Mouse (Mus musculus): ENCODE data around the gene Gm20481.
A peak's percentile ranks its signal among the peaks of the same experiment; 100 is the strongest.
"Not testable (repeated sequence)": the region's sequence is repeated elsewhere in the genome, so short reads cannot be mapped to it uniquely, and the experiment has no call there.

Gene Gm20481

GRCm38 (mm10) chr17:34951636-34952377, 17.9 kb upstream of the Gm20481 start:
- DNase-seq (ENCODE audit: low read depth, low spot score): no peak

GRCm38 (mm10) chr17:34952378-34953040, 17.2 kb upstream of the Gm20481 start:
- peak; percentile 79 for DNase-seq (ENCODE audit: low read depth, low spot score)

- DNase-seq (ENCODE audit: low read depth, low spot score): no peak
Measured at GRCm38 (mm10) chr17:34953258-34953657, 16.5 kb upstream of the Gm20481 start.

GRCm38 (mm10) chr17:34953904-34954303, 15.8 kb upstream of the Gm20481 start:
- no peak for DNase-seq (ENCODE audit: low read depth, low spot score)

- no peak for DNase-seq (ENCODE audit: low read depth, low spot score)
Measured at GRCm38 (mm10) chr17:34954831-34955230, 14.9 kb upstream of the Gm20481 start.

- no peak for DNase-seq (ENCODE audit: low read depth, low spot score)
Measured at GRCm38 (mm10) chr17:34955884-34956283, 13.8 kb upstream of the Gm20481 start.

GRCm38 (mm10) chr17:34956340-34956739, 13.4 kb upstream of the Gm20481 start:
- no peak for DNase-seq (ENCODE audit: low read depth, low spot score)

GRCm38 (mm10) chr17:34957291-34957690, 12.4 kb upstream of the Gm20481 start:
- not testable (repeated sequence) for DNase-seq (ENCODE audit: low read depth, low spot score)

GRCm38 (mm10) chr17:34957966-34958365, 11.7 kb upstream of the Gm20481 start:
- not testable (repeated sequence) for DNase-seq (ENCODE audit: low read depth, low spot score)

- DNase-seq (ENCODE audit: low read depth, low spot score): not testable (repeated sequence)
Measured at GRCm38 (mm10) chr17:34958734-34959129, 11.0 kb upstream of the Gm20481 start.

GRCm38 (mm10) chr17:34959130-34959778, 10.5 kb upstream of the Gm20481 start, which contains the start of gene Hspa1b:
Gene Hspa1b, minus strand, starts transcription at chr17:34959238.
- DNase-seq (ENCODE audit: low read depth, low spot score): not testable (repeated sequence)

GRCm38 (mm10) chr17:34959881-34960515, 9.7 kb upstream of the Gm20481 start:
- DNase-seq (ENCODE audit: low read depth, low spot score): no peak

GRCm38 (mm10) chr17:34960702-34961493, 8.8 kb upstream of the Gm20481 start:
- DNase-seq (ENCODE audit: low read depth, low spot score): no peak

- no peak for DNase-seq (ENCODE audit: low read depth, low spot score)
Measured at GRCm38 (mm10) chr17:34962125-34962524, 7.6 kb upstream of the Gm20481 start.

- DNase-seq (ENCODE audit: low read depth, low spot score): no peak
Measured at GRCm38 (mm10) chr17:34962841-34963240, 6.9 kb upstream of the Gm20481 start.

- no peak for DNase-seq (ENCODE audit: low read depth, low spot score)
Measured at GRCm38 (mm10) chr17:34964640-34965049, 5.1 kb upstream of the Gm20481 start.

- DNase-seq (ENCODE audit: low read depth, low spot score): no peak
Measured at GRCm38 (mm10) chr17:34965627-34966026, 4.1 kb upstream of the Gm20481 start.

GRCm38 (mm10) chr17:34970850-34971249, 1.1 kb downstream of the Gm20481 start:
- DNase-seq (ENCODE audit: low read depth, low spot score): not testable (repeated sequence)

- not testable (repeated sequence) for DNase-seq (ENCODE audit: low read depth, low spot score)
Measured at GRCm38 (mm10) chr17:34971694-34972068, 2.0 kb downstream of the Gm20481 start.

GRCm38 (mm10) chr17:34972069-34972749, 2.5 kb downstream of the Gm20481 start, which contains the start of the genes Hspa1a and Hspa1l:
Gene Hspa1a, minus strand, starts transcription at chr17:34972156.
Gene Hspa1l, plus strand, starts transcription at chr17:34972703.
- not testable (repeated sequence) for DNase-seq (ENCODE audit: low read depth, low spot score)
